Mouse (Mus musculus) gastrocnemius, postnatal 25 days (tissue): ENCODE measurements around the gene Il5. TPM values are rescaled to one million over a fixed set of nuclear protein-coding genes. Genes with fewer than 3 reads are reported as not detected.
"Not testable (repeated sequence)": the region's sequence is repeated elsewhere in the genome, so short reads cannot be mapped to it uniquely, and the experiment has no call there.

Experiments
- DNase-seq: peaks from one replicate; pipeline ENCODE4 v3.0.0; 2022
- total RNA-seq, 2 experiments: library from RNA; stranded (reverse); gene quantifications; 1 replicate in 1 of 2; 2 replicates in 1 of 2; pipeline ENCODE4 v1.2.3; 2021

The Il5 gene
- total RNA-seq, 2 experiments from 2014 or later, result not detected

GRCm38 (mm10) chr11:53745260-53745659 lies 24.7 kb downstream of the Il5 start:
- no peak for DNase-seq

GRCm38 (mm10) chr11:53747985-53748384 lies 27.4 kb downstream of the Il5 start:
- no peak for DNase-seq

DNA sequence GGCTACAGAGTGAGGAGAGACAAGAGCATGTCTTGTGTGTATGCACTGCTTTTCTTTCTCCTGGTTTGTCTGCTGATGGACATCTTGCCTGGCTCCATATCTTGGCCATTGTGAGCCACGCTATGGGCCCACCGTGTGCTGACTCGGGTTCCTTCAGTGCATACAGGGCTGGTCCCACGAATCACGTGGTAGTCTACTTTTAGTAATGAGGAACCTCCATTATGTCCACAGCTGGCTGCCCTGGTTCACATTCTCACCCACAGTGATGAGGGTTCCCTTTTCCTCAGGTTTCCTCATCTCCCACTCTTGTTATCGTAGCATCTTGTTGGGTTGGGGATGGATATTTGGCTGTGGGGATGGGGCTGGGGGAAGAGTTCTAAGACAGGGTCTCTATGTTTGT lies 28.0 kb downstream of the Il5 start:
- DNase-seq, result no peak

GRCm38 (mm10) chr11:53749306-53749705 lies 28.7 kb downstream of the Il5 start:
- DNase-seq, result no peak

- no peak for DNase-seq
These were observed 29.2 kb downstream of the Il5 start for GRCm38 (mm10) chr11:53749716-53750352.

DNA sequence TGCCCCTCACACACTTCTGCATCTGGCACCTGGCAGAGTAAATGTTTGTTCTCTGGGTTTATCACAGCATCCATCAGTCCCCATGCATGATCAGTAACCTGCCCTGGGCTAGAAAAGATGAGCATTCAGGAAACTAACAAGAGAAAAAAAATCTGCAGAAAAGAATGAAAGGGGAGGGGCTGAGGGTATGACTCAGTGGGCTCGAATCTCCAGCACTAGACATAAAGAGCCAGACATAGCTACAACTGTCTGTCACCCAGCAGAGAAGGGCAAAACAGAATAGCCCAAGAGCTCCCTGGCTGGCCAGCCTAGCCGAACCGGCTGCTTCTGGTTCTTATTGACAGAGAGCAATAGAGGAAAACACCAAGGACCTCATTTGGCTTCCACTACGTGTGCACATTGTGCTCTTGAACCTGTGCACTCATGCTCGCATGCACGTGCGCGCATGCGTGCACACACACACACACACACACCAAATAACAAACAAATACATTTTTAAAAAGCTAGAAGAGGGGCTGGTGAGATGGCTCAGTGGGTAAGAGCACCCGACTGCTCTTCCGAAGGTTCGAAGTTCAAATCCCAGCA lies 34.5 kb downstream of the Il5 start:
- no peak for DNase-seq

GRCm38 (mm10) chr11:53757612-53758011 lies 37.0 kb downstream of the Il5 start:
- DNase-seq, result no peak

DNA sequence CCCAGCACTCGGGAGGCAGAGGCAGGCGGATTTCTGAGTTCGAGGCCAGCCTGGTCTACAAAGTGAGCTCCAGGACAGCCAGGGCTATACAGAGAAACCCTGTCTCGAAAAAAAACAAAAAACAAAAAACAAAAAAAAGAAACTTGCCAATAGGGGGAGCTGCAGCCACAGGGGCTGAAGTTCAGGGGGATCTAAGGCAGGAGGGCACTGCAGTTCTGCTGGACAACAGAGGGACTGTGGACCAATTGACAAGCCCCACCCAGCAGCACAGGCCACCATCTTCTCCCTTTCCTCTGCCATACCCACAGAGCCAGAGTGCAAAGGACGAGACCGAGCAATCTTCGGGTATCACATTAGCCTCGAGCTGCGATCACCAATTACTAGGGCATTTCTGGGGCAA lies 37.4 kb downstream of the Il5 start:
- not testable (repeated sequence) for DNase-seq

DNA sequence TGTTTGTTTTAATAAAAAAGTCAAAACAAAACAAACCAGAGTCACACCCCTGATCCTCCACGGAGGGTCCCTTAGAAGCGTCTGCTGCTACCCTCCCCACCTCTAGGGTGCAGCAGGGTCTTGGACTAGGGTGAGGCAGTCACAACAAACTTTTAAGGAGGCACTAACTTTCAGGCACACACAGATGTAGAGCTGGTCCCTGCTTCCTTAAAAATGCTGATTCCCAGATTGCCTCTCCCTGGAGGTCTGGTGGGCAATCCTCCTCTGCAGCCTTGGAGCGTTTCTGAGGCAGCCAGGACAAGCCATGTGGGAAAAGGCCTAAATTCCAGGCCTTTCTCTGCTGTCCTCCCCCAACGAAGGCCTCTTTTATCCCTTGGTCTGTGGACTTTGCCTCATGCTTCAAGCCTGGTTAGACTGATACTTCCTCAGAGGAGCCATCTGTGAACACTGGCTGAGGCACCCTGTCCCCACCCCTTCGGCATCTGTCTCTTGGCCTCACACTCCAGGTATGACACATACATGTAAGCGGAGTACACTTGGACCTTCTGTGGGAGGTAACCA lies 38.3 kb downstream of the Il5 start:
- peak; percentile 54 for DNase-seq

- no peak for DNase-seq
These were observed 39.2 kb downstream of the Il5 start for GRCm38 (mm10) chr11:53759545-53760406.

- no peak for DNase-seq
These were observed 40.7 kb downstream of the Il5 start for GRCm38 (mm10) chr11:53761284-53761683.

GRCm38 (mm10) chr11:53761822-53762221 lies 41.2 kb downstream of the Il5 start:
- DNase-seq, result peak; percentile 64

- DNase-seq, result no peak
These were observed 41.8 kb downstream of the Il5 start for GRCm38 (mm10) chr11:53762426-53762825.

- peak; percentile 82 for DNase-seq
These were observed 42.4 kb downstream of the Il5 start for GRCm38 (mm10) chr11:53762827-53763495.

DNA sequence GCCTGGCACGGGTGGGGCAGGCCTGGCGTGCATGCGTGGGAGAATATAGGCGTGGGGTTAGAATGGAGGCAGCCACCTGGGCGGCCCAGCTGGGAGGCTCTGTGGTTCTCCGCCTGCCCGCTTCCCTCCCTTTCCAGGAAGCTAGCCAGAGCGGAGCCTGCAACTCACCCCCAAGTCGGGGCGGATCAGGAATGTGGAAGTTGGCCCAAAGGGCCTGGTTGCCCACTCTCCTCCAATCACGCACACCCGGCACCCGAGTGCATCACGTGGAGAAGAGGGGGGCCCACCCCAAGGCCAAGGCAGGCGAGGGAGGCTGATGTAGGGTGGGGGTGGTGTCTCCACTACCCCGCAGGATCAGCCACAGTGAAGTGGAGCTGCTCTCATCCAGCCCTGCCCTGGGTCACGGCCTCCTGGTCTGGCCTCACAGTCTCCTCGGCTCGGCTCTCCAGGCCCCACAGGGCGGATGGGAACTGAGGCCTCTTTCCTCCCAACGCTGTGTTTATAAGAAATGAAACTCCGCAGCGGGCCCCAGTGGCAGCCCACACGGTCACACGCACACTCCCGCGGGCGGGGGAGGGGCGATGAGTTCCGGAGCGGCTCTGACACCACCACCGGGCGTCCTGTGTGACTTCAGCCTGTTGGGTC lies 43.0 kb downstream of the Il5 start:
- peak; percentile 93 for DNase-seq

DNA sequence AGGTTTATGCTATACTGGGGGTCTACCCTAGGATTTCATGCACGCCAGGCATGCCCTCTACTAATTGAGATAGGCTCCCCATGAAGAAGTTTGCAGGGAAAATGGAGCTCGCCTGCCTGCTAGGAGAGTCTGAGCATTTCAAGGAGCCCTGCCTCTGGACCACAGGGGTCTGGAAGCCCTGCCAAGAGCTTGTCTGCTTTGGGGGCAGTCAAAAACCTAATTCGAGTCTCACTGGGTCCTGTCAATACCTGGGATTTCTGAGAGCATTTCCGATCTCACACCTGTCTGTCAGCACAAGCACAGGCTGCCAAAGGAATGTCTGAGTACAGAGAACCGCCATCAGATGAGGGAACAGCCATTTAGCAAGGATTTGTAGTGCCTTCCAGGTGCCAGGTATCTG lies 44.0 kb downstream of the Il5 start:
- no peak for DNase-seq

DNA sequence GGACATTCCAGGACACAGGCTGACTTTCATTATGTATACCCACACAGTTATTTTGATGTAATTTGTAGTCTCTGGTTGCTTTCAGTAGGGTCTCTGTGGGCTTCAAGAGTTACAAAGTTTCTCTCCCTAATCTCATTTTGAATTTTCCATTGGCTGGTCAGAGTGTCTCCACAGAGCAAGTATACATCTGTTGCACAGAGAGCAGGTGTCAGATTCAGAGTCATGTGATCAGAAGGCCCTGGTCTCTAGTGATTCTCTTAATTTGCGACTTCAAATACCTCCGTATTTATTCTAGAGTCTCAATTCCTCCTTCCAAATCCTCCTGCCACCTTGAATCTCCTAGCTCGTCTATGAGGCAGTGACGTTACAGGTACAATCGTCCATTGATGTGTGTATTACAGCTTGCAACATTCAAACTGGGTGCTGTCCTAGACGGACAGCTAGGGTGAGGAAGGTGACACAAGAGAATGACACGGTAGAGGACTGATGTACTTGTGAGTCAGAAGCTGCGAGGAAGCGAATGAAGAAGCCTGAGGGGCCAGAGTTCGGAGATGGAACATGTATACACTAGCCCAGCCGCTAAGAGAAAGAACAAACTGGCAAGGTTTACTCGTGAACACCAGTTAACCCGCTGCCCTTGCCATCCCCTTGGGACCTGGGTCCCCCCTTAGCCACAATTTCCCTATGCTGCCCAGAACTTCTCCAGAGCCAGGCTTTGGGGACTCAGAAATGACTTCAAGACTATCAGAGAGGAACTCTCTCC lies 48.0 kb downstream of the Il5 start:
- DNase-seq, result no peak

DNA sequence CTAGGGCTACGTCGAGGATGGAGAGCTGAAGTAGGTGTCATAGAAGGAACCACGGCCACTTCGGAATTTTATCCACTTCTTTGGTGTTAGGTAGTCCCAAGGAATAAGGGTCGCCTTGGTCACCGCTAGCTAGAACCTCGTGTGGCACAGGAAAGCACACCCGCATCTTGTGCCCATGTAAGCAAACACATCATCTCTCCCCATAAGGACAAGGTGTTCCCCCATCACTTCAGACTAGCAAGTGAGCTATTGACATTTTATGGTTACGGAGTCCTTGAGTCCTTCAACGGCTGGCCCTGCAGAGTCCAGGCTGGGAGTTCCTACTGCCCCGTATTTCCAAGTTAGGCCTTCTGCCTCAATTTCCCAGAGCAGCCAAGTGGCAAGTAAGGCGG lies 48.6 kb downstream of the Il5 start:
- no peak for DNase-seq

GRCm38 (mm10) chr11:53769760-53770124 lies 49.1 kb downstream of the Il5 start, which contains the start of gene Irf1:
TSS of gene Irf1 (plus strand) at chr11:53770014.
- DNase-seq, result peak; percentile 96

- DNase-seq, result peak; percentile 84
These were observed 49.7 kb downstream of the Il5 start for GRCm38 (mm10) chr11:53770125-53770791.
